Mouse (Mus musculus): Measurements from ENCODE around the gene Serac1. TPM values are rescaled to one million over a fixed set of nuclear protein-coding genes. Genes with fewer than 3 reads are reported as not detected.

The Serac1 gene
- total and polyA plus RNA-seq, 2 experiments from 2014 or later: 6.2 to 15.6 TPM

DNA sequence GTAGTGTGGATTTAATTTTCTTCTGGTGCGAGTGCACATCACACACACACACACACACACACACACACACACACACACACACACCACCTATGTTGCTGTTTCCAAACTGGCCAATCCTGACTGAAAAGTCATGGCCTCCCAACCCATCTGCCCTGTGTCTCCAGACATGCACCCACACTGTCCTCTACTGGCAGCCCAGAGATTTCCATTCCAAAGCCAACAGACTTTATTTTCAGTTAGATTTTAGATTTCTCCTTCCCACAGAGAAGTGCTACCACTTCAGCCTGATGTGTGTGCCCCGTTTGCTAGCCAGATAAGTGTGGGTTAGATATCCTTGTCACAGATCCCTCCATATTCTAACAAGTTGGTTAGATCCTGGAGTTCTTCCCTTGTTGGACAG lies 59.8 kb downstream of the Serac1 start:
- ATAC-seq (no peak), DNase-seq (ENCODE audit: low spot score) (peak; percentile 62)
- Histone ChIP-seq H3K27me3 (ENCODE audit: insufficient read depth, low read length) (no peaks in the 10 kb centered on the region), H3K9ac (replicated peaks; ENCODE audit: low read length) (no peak overlapping the region), H3K4me1 (ENCODE audit: insufficient read depth, low read length) (no peaks in the 10 kb centered on the region), H3K4me3 (ENCODE audit: low read length) (no peak overlapping the region), H3K9me3 (ENCODE audit: low read length) (no peaks in the 10 kb centered on the region), H3K4me2 (ENCODE audit: low read depth, low read length) (no peak overlapping the region), H3K36me3 (ENCODE audit: insufficient read depth, low read length) (no peaks in the 10 kb centered on the region), H3K27ac (no peak overlapping the region)
- TF ChIP-seq CTCF (IDR thresholded peaks at IDR 0.05; ENCODE audit: low read depth): peak; percentile 84
- WGBS: 74% methylated on average over 2 of the region's 2 CpGs

- Histone ChIP-seq H3K4me2 (ENCODE audit: low read depth, low read length) (no peak overlapping the region), H3K9ac (replicated peaks; ENCODE audit: low read length) (no peak overlapping the region), H3K27ac (no peak overlapping the region), H3K36me3 (ENCODE audit: insufficient read depth, low read length) (no peaks in the 10 kb centered on the region), H3K27me3 (ENCODE audit: insufficient read depth, low read length) (no peaks in the 10 kb centered on the region), H3K4me1 (ENCODE audit: insufficient read depth, low read length) (no peaks in the 10 kb centered on the region), H3K4me3 (ENCODE audit: low read length) (no peak overlapping the region), H3K9me3 (ENCODE audit: low read length) (no peaks in the 10 kb centered on the region)
- ATAC-seq (no peak), DNase-seq (ENCODE audit: low spot score) (no peak)
- WGBS: 80% methylated on average over 4 of the region's 4 CpGs
- no peak for TF ChIP-seq CTCF (IDR thresholded peaks at IDR 0.05; ENCODE audit: low read depth)
Observed at GRCm38 (mm10) chr17:6018348-6018747, 61.2 kb downstream of the Serac1 start.

GRCm38 (mm10) chr17:6017268-6017667 lies 62.3 kb downstream of the Serac1 start:
- Histone ChIP-seq H3K4me2 (ENCODE audit: low read depth, low read length) (no peak overlapping the region), H3K9me3 (ENCODE audit: low read length) (no peaks in the 10 kb centered on the region), H3K9ac (replicated peaks; ENCODE audit: low read length) (no peak overlapping the region), H3K27ac (no peak overlapping the region), H3K27me3 (ENCODE audit: insufficient read depth, low read length) (no peaks in the 10 kb centered on the region), H3K36me3 (ENCODE audit: insufficient read depth, low read length) (no peaks in the 10 kb centered on the region), H3K4me1 (ENCODE audit: insufficient read depth, low read length) (no peaks in the 10 kb centered on the region), H3K4me3 (ENCODE audit: low read length) (no peak overlapping the region)
- ATAC-seq (no peak), DNase-seq (ENCODE audit: low spot score) (no peak)
- WGBS: 66% methylated on average over 12 of the region's 12 CpGs
- peak; percentile 46 for TF ChIP-seq CTCF (IDR thresholded peaks at IDR 0.05; ENCODE audit: low read depth)

GRCm38 (mm10) chr17:6016213-6016780 lies 63.2 kb downstream of the Serac1 start:
- ATAC-seq (no peak), DNase-seq (ENCODE audit: low spot score) (no peak)
- Histone ChIP-seq H3K4me1 (ENCODE audit: insufficient read depth, low read length) (no peaks in the 10 kb centered on the region), H3K4me2 (ENCODE audit: low read depth, low read length) (no peak overlapping the region), H3K9me3 (ENCODE audit: low read length) (no peaks in the 10 kb centered on the region), H3K9ac (replicated peaks; ENCODE audit: low read length) (no peak overlapping the region), H3K4me3 (ENCODE audit: low read length) (no peak overlapping the region), H3K27me3 (ENCODE audit: insufficient read depth, low read length) (no peaks in the 10 kb centered on the region), H3K27ac (no peak overlapping the region), H3K36me3 (ENCODE audit: insufficient read depth, low read length) (no peaks in the 10 kb centered on the region)
- TF ChIP-seq CTCF (IDR thresholded peaks at IDR 0.05; ENCODE audit: low read depth): no peak
- WGBS: 74% methylated on average over 7 of the region's 7 CpGs

GRCm38 (mm10) chr17:6014985-6015384 lies 64.6 kb downstream of the Serac1 start:
- Histone ChIP-seq H3K9me3 (ENCODE audit: low read length) (no peaks in the 10 kb centered on the region), H3K27ac (no peak overlapping the region), H3K36me3 (ENCODE audit: insufficient read depth, low read length) (no peaks in the 10 kb centered on the region), H3K4me2 (ENCODE audit: low read depth, low read length) (no peak overlapping the region), H3K4me1 (ENCODE audit: insufficient read depth, low read length) (no peaks in the 10 kb centered on the region), H3K27me3 (ENCODE audit: insufficient read depth, low read length) (no peaks in the 10 kb centered on the region), H3K9ac (replicated peaks; ENCODE audit: low read length) (no peak overlapping the region), H3K4me3 (ENCODE audit: low read length) (no peak overlapping the region)
- DNase-seq (ENCODE audit: low spot score) (no peak), ATAC-seq (no peak)
- WGBS: 86% methylated on average over 4 of the region's 4 CpGs
- no peak for TF ChIP-seq CTCF (IDR thresholded peaks at IDR 0.05; ENCODE audit: low read depth)

DNA sequence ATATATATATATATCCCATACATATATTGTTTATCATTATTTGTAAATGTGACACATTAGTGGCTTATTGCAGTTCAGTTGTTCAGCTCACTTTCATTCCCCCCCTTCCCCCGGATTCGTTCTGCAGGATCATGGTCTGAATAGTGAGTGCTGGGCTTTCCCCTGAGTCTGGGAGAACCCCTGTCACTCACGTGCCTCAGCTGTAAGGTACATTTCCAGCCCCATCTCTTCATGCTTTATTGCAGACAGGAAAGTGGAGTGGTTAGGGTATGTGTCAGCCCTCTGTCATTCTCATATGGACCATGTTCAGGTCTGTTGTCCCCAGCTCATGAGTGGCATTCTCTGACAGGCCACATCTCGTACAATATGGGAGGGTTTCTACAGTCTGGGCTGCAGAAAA lies 66.5 kb downstream of the Serac1 start:
- ATAC-seq: no peak
- Histone ChIP-seq H3K4me2 (ENCODE audit: low read depth, low read length) (no peak overlapping the region), H3K27ac (no peak overlapping the region), H3K9ac (replicated peaks; ENCODE audit: low read length) (no peak overlapping the region), H3K27me3 (ENCODE audit: insufficient read depth, low read length) (no peaks in the 10 kb centered on the region), H3K9me3 (ENCODE audit: low read length) (no peaks in the 10 kb centered on the region), H3K4me3 (ENCODE audit: low read length) (no peak overlapping the region), H3K36me3 (ENCODE audit: insufficient read depth, low read length) (no peaks in the 10 kb centered on the region), H3K4me1 (ENCODE audit: insufficient read depth, low read length) (no peaks in the 10 kb centered on the region)
- TF ChIP-seq CTCF (IDR thresholded peaks at IDR 0.05; ENCODE audit: low read depth): no peak
- 82% methylated on average over 4 of the region's 4 CpGs for WGBS
- no peak for DNase-seq (ENCODE audit: low spot score)

GRCm38 (mm10) chr17:6009606-6010005 lies 69.9 kb downstream of the Serac1 start:
- H3K9me3 ChIP-seq (ENCODE audit: low read length): no peaks in the 10 kb centered on the region
- no peak overlapping the region for H3K4me3 ChIP-seq (ENCODE audit: low read length)
- H3K27ac ChIP-seq: no peak overlapping the region
- no peak overlapping the region for H3K9ac ChIP-seq (replicated peaks; ENCODE audit: low read length)
- no peak for TF ChIP-seq CTCF (IDR thresholded peaks at IDR 0.05; ENCODE audit: low read depth)
- DNase-seq (ENCODE audit: low spot score) (no peak), ATAC-seq (no peak)
- H3K4me1 ChIP-seq (ENCODE audit: insufficient read depth, low read length): peaks cover 6% of the 10 kb centered on the region
- WGBS: 87% methylated on average over 4 of the region's 4 CpGs
- H3K36me3 ChIP-seq (ENCODE audit: insufficient read depth, low read length): no peaks in the 10 kb centered on the region
- no peak overlapping the region for H3K4me2 ChIP-seq (ENCODE audit: low read depth, low read length)
- H3K27me3 ChIP-seq (ENCODE audit: insufficient read depth, low read length): no peaks in the 10 kb centered on the region

Data from hindbrain, postnatal 0 days (tissue).